Mouse (Mus musculus) CH12.LX (cell line): ENCODE measurements around the gene Sugct. TPM values are rescaled to one million over a fixed set of nuclear protein-coding genes. Genes with fewer than 3 reads are reported as not detected.

Experiments
- DNase-seq: peaks from one replicate; pipeline ENCODE4 v3.0.0-alpha.2; 2013; ENCODE audit errors: extremely low read depth
- H3K27ac ChIP-seq: 2 replicates; pipeline ENCODE4 v1.5.1; 2012; ENCODE audit warnings: low read depth, mild to moderate bottlenecking, control low read depth, moderate library complexity; ENCODE audit not compliant: insufficient read depth
- H3K27me3 ChIP-seq: replicated peaks from 2 replicates; pipeline ENCODE3; 2012; ENCODE audit warnings: inconsistent platforms
- H3K36me3 ChIP-seq, 2 experiments: replicated peaks in 1 of 2; 2 replicates each; pipeline versions ENCODE3 to v1.6.1; 2012; ENCODE audit warnings: inconsistent platforms in 1 of 2, low read length in 1 of 2, mild to moderate bottlenecking in 1 of 2, mixed read lengths in 1 of 2, moderate library complexity in 1 of 2; ENCODE audit not compliant: control insufficient read depth in 1 of 2, insufficient read depth in 1 of 2
- H3K4me1 ChIP-seq, 2 experiments: 2 replicates each; pipeline ENCODE4 v1.6.1; 2012; ENCODE audit warnings: inconsistent platforms in 1 of 2, moderate library complexity in 1 of 2; ENCODE audit not compliant: insufficient read depth in 2 of 2, control insufficient read depth in 1 of 2
- H3K4me2 ChIP-seq: 2 replicates; pipeline ENCODE4 v1.6.1; 2012; ENCODE audit warnings: low read depth, mild to moderate bottlenecking, control low read depth; ENCODE audit not compliant: poor library complexity, insufficient read depth, severe bottlenecking
- H3K4me3 ChIP-seq, 3 experiments: fragments of 150-350 bp in 1 of 3; sonication (generic) in 1 of 3; replicated peaks in 1 of 3; 2 replicates each; pipeline versions ENCODE3 to v1.5.1; 2011 to 2012; ENCODE audit warnings: low read depth in 2 of 3, low read length in 2 of 3, mild to moderate bottlenecking in 2 of 3, moderate library complexity in 2 of 3, control low read depth in 1 of 3, improper control_type of control experiment in 1 of 3, inconsistent platforms in 1 of 3, mixed read lengths in 1 of 3; ENCODE audit not compliant: poor library complexity in 1 of 3
- H3K79me2 ChIP-seq: replicated peaks from 2 replicates; pipeline ENCODE4 v1.6.1; 2012; ENCODE audit warnings: mild to moderate bottlenecking, moderate library complexity; ENCODE audit not compliant: control insufficient read depth, poor library complexity, insufficient read depth, severe bottlenecking; ENCODE audit errors: extremely low read depth
- H3K9ac ChIP-seq: 2 replicates; pipeline ENCODE4 v1.6.1; 2012; ENCODE audit warnings: low read depth, mild to moderate bottlenecking, control low read depth, moderate library complexity; ENCODE audit not compliant: insufficient read depth
- H3K9me3 ChIP-seq: replicated peaks from 2 replicates; pipeline ENCODE3; 2012; ENCODE audit warnings: low read length, inconsistent platforms, mixed read lengths
- BHLHE40 ChIP-seq: IDR thresholded peaks from 2 replicates; pipeline ENCODE4 v1.6.1; 2011; ENCODE audit warnings: mild to moderate bottlenecking, low read depth, low read length, improper control_type of control experiment
- CHD2 ChIP-seq: IDR thresholded peaks from 2 replicates; pipeline ENCODE4 v1.6.1; 2011; ENCODE audit warnings: low read length, improper control_type of control experiment
- CTCF ChIP-seq, 2 experiments: IDR thresholded peaks in 1 of 2; conservative IDR thresholded peaks in 1 of 2; 2 replicates each; pipeline ENCODE4 v1.5.1; 2011 to 2012; ENCODE audit warnings: low read depth in 2 of 2, low read length in 2 of 2, improper control_type of control experiment in 1 of 2, inconsistent platforms in 1 of 2, mild to moderate bottlenecking in 1 of 2, moderate library complexity in 1 of 2
- ETS1 ChIP-seq: conservative IDR thresholded peaks from 2 replicates; pipeline ENCODE4 v1.6.1; 2012; ENCODE audit warnings: low read depth, mild to moderate bottlenecking, inconsistent platforms, low read length, improper control_type of control experiment, moderate library complexity
- HCFC1 ChIP-seq: IDR thresholded peaks from 2 replicates; pipeline ENCODE4 v1.6.1; 2012; ENCODE audit warnings: low read depth, mild to moderate bottlenecking, inconsistent platforms, low read length, improper control_type of control experiment
- IRF4 ChIP-seq: IDR thresholded peaks from 2 replicates; pipeline ENCODE4 v1.6.1; 2014; ENCODE audit warnings: low read depth, mild to moderate bottlenecking, inconsistent platforms, low read length, improper control_type of control experiment
- JUN ChIP-seq: IDR thresholded peaks from 2 replicates; pipeline ENCODE4 v1.6.1; 2011; ENCODE audit warnings: low read depth, mild to moderate bottlenecking, low read length, improper control_type of control experiment, moderate library complexity; ENCODE audit not compliant: insufficient read depth
- KAT2A ChIP-seq: IDR thresholded peaks from 2 replicates; pipeline ENCODE4 v1.6.1; 2012; ENCODE audit warnings: low read length, improper control_type of control experiment, inconsistent platforms; ENCODE audit not compliant: insufficient replicate concordance
- MAFK ChIP-seq: IDR thresholded peaks from 2 replicates; pipeline ENCODE4 v1.6.1; 2011; ENCODE audit warnings: low read length, improper control_type of control experiment; ENCODE audit not compliant: insufficient replicate concordance
- MAZ ChIP-seq: IDR thresholded peaks from 2 replicates; pipeline ENCODE4 v1.6.1; 2012; ENCODE audit warnings: low read depth, mild to moderate bottlenecking, inconsistent platforms, low read length, improper control_type of control experiment, moderate library complexity
- MXI1 ChIP-seq: IDR thresholded peaks from 2 replicates; pipeline ENCODE4 v1.6.1; 2011; ENCODE audit warnings: mild to moderate bottlenecking, low read depth, low read length, improper control_type of control experiment
- NELFE ChIP-seq: IDR thresholded peaks from 2 replicates; pipeline ENCODE4 v1.6.1; 2011; ENCODE audit warnings: low read depth, low read length, improper control_type of control experiment
- NRF1 ChIP-seq: IDR thresholded peaks from 2 replicates; pipeline ENCODE4 v1.6.1; 2014; ENCODE audit warnings: low read depth, mild to moderate bottlenecking, inconsistent platforms, low read length, improper control_type of control experiment, moderate library complexity
- PAX5 ChIP-seq: IDR thresholded peaks from 2 replicates; pipeline ENCODE4 v1.6.1; 2012; ENCODE audit warnings: low read length, inconsistent platforms, mixed read lengths
- POLR2A ChIP-seq: IDR thresholded peaks from 2 replicates; pipeline ENCODE4 v1.6.1; 2011; ENCODE audit warnings: low read depth, mild to moderate bottlenecking, improper control_type of control experiment, low read length
- POLR2AphosphoS2 ChIP-seq: IDR thresholded peaks from 2 replicates; pipeline ENCODE4 v1.6.1; 2011; ENCODE audit warnings: low read depth, low read length, improper control_type of control experiment
- RAD21 ChIP-seq: IDR thresholded peaks from 2 replicates; pipeline ENCODE4 v1.6.1; 2011; ENCODE audit warnings: low read depth, mild to moderate bottlenecking, low read length, improper control_type of control experiment, moderate library complexity
- RCOR1 ChIP-seq: conservative IDR thresholded peaks from 2 replicates; pipeline ENCODE4 v1.6.1; 2012; ENCODE audit warnings: low read depth, mild to moderate bottlenecking, inconsistent platforms, low read length, improper control_type of control experiment
- SIN3A ChIP-seq: IDR thresholded peaks from 2 replicates; pipeline ENCODE4 v1.6.1; 2012; ENCODE audit warnings: low read length, improper control_type of control experiment, inconsistent platforms
- SMC3 ChIP-seq: IDR thresholded peaks from 2 replicates; pipeline ENCODE4 v1.6.1; 2011; ENCODE audit warnings: low read depth, low read length, improper control_type of control experiment
- TBP ChIP-seq: conservative IDR thresholded peaks from 2 replicates; pipeline ENCODE4 v1.6.1; 2011; ENCODE audit warnings: low read depth, low read length, improper control_type of control experiment
- TCF12 ChIP-seq: IDR thresholded peaks from 2 replicates; pipeline ENCODE4 v1.6.1; 2014; ENCODE audit warnings: low read depth, mild to moderate bottlenecking, inconsistent platforms, low read length, improper control_type of control experiment
- USF2 ChIP-seq: conservative IDR thresholded peaks from 2 replicates; pipeline ENCODE4 v1.6.1; 2011; ENCODE audit warnings: low read depth, low read length, improper control_type of control experiment
- ZC3H11A ChIP-seq: IDR thresholded peaks from 2 replicates; pipeline ENCODE4 v1.6.1; 2012; ENCODE audit warnings: low read depth, mild to moderate bottlenecking, inconsistent platforms, low read length, improper control_type of control experiment
- ZKSCAN1 ChIP-seq: IDR thresholded peaks from 2 replicates; pipeline ENCODE4 v1.6.1; 2012; ENCODE audit warnings: low read depth, inconsistent platforms, low read length, improper control_type of control experiment, borderline replicate concordance
- ZMIZ1 ChIP-seq: IDR thresholded peaks from 2 replicates; pipeline ENCODE4 v1.6.1; 2012; ENCODE audit warnings: low read depth, mild to moderate bottlenecking, inconsistent platforms, low read length, improper control_type of control experiment
- ZNF384 ChIP-seq: IDR thresholded peaks from 2 replicates; pipeline ENCODE4 v1.6.1; 2012; ENCODE audit warnings: low read depth, low read length, improper control_type of control experiment, inconsistent platforms
- dilution Hi-C: fragments of 300-500 bp; cut with MboI; formaldehyde crosslinking; loops from 2 replicates; pipeline ENCODE4 v1.14.3; 2020; ENCODE audit warnings: low sequenced_read_pairs; ENCODE audit not compliant: extremely low pct_unique_long_range_greater_than_20kb, extremely low pct_ligation_motif_present
- in situ Hi-C: fragments of 300-500 bp; cut with MboI; formaldehyde crosslinking; loops from 3 replicates; pipeline ENCODE4 v1.14.3; 2019; ENCODE audit warnings: low sequenced_read_pairs, low pct_ligation_motif_present, low pct_unique_long_range_greater_than_20kb, mixed read lengths
- polyA plus RNA-seq: library from polyadenylated mRNA; unstranded; fragments of >175 nt; gene quantifications from 2 replicates; pipeline ENCODE4 v1.2.1, GENCODE M21; 2012; ENCODE audit warnings: low read depth; ENCODE audit not compliant: insufficient read length
- total RNA-seq, 2 experiments: library from RNA; depleted of rRNA; stranded (reverse); fragments of 300-350 nt in 1 of 2; fragments of >200 nt in 1 of 2; gene quantifications; 2 replicates each; pipeline ENCODE4 v1.2.3; 2012 to 2014

The Sugct gene
- total and polyA plus RNA-seq, 3 experiments = 0.42 to 0.87 (median 0.56) TPM

DNA sequence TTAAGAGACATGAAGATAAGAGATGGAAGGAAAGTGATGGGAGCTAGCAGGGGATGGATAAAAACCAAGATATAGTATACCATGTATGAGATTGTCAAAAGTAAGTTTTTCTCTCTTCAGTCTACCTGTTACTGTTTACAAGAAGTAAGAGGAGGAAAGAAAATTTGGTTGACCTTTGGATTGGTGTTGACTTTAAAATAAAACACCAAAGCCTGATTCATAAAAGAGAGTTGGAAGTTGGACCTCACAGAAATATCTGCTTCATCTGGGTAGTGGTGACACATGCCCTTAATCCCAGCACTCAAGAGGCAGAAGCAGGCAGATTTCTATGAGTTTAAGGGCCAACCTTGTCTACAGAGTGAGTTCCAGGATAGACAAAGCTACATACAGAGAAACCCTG lies 7.0 kb upstream of the Sugct start:
- H3K9ac ChIP-seq = no peak overlapping the region
- dilution Hi-C loops = no loop called here
- no peaks in the 10 kb centered on the region for H3K27me3 ChIP-seq
- H3K4me2 ChIP-seq = no peak overlapping the region
- H3K27ac ChIP-seq = no peak overlapping the region
- no peaks in the 10 kb centered on the region for H3K9me3 ChIP-seq
- H3K79me2 ChIP-seq = peaks cover 11% of the 10 kb centered on the region
- H3K4me3 ChIP-seq = no peak overlapping the region
- no peak for TF ChIP-seq RAD21
- TF ChIP-seq CTCF (conservative IDR thresholded peaks at IDR 0.05 in 1 of 2, IDR thresholded peaks at IDR 0.05 in 1 of 2; ENCODE audit: low read depth in 2 of 2, low read length in 2 of 2) = no peak
- TF ChIP-seq USF2 = no peak
- TF ChIP-seq NRF1 = no peak
- no peak for TF ChIP-seq ZMIZ1
- TF ChIP-seq HCFC1 = no peak
- TF ChIP-seq MAFK = no peak
- TF ChIP-seq PAX5 = no peak
- TF ChIP-seq POLR2A = no peak; the same call in 1 of the 2 replicates
- no peak for TF ChIP-seq SMC3
- no peak for TF ChIP-seq JUN
- no peak for TF ChIP-seq TBP
- TF ChIP-seq IRF4 = no peak
- TF ChIP-seq KAT2A = no peak
- TF ChIP-seq ETS1 = no peak
- no peak for TF ChIP-seq CHD2
- in situ Hi-C loops = no loop called here
- peaks cover 0 to 17% of the 10 kb centered on the region in 2 experiments; a peak in 2 of 4 replicates for H3K4me1 ChIP-seq
- peaks cover 0 to 30% of the 10 kb centered on the region in 2 experiments for H3K36me3 ChIP-seq
- no peak for DNase-seq

DNA sequence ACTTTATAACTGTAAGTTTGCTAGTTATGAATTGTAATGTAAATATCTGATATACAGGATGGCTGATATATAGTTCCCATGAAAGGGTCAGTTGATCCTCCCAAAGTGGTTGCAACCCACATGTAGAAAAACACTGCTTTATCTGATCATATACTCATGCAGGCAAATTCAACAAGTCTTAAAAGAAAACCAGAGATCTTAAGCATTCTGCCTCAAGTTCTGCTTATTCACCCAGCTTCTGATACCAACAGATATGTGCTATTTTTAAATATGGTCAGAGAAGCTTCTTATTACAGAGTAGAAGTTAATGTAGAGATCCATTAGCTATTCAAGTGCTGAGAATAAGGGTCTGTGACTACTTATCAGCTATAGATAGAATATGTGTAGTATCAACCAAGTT lies 6.0 kb upstream of the Sugct start:
- dilution Hi-C loops = no loop called here

More for the DNA sequence above, 6.0 kb upstream of the Sugct start:
- no peak for TF ChIP-seq TCF12
- TF ChIP-seq USF2 = no peak
- no peak for TF ChIP-seq SIN3A
- no peak for TF ChIP-seq TBP
- no peak for TF ChIP-seq JUN
- no peak for TF ChIP-seq IRF4
- no peak for TF ChIP-seq RCOR1
- TF ChIP-seq ZNF384 = no peak
- no peak for TF ChIP-seq NRF1
- TF ChIP-seq MAZ = no peak
- TF ChIP-seq ZKSCAN1 = no peak
- TF ChIP-seq RAD21 = no peak
- TF ChIP-seq NELFE = no peak
- TF ChIP-seq MXI1 = no peak
- no peak for TF ChIP-seq BHLHE40
- no peak for TF ChIP-seq POLR2AphosphoS2
- TF ChIP-seq ZC3H11A = no peak
- no peak for TF ChIP-seq POLR2A
- TF ChIP-seq, all 38 proteins: peak for 0
- in situ Hi-C loops = no loop called here
- Histone ChIP-seq H3K4me3 (no peak overlapping the region), H3K79me2 (peaks cover 15% of the 10 kb centered on the region), H3K9ac (no peak overlapping the region), H3K4me1 (peaks cover 0 to 17% of the 10 kb centered on the region in 2 experiments; a peak in 2 of 4 replicates), H3K36me3 (peaks cover 0 to 30% of the 10 kb centered on the region in 2 experiments), H3K27ac (no peak overlapping the region), H3K9me3 (no peaks in the 10 kb centered on the region), H3K27me3 (no peaks in the 10 kb centered on the region), H3K4me2 (no peak overlapping the region)
- DNase-seq = no peak
